Mouse (Mus musculus) neutrophil, adult 5-6 weeks (primary cell): Measurements from ENCODE around the gene Gm20696. TPM values are rescaled to one million over a fixed set of nuclear protein-coding genes. Genes with fewer than 3 reads are reported as not detected.

Experiments used
- ATAC-seq: fragments of 151-379, 151-347 bp; 2 replicates; pipeline ENCODE4 v1.8.0; 2017; ENCODE audit warnings: mild to moderate bottlenecking, moderate TSS enrichment; ENCODE audit not compliant: insufficient number of reproducible peaks, poor library complexity, low FRiP score, severe bottlenecking; ENCODE audit errors: extremely low read depth
- total RNA-seq: library from RNA; stranded (forward); fragments of 200-1000 nt; gene quantifications from 2 replicates; pipeline ENCODE4 v1.2.3, GENCODE M21; 2017

Gm20696 gene
- total RNA-seq = 58.0 and 58.2 TPM in 2 replicates

- ATAC-seq = peak; percentile 7; the same call in 1 of the 2 replicates
Measured at GRCm38 (mm10) chr6:99666318-99667171, at the start of gene Gm20696, which contains the start of gene Eif4e3. TSS of gene Gm20696 (minus strand) at chr6:99666797. TSS of gene Eif4e3 (minus strand) at chr6:99666771.

GRCm38 (mm10) chr6:99715913-99716312, 49.3 kb upstream of the Gm20696 start:
- no peak for ATAC-seq

GRCm38 (mm10) chr6:99715191-99715590, 48.6 kb upstream of the Gm20696 start:
- no peak for ATAC-seq

GRCm38 (mm10) chr6:99713256-99713655, 46.7 kb upstream of the Gm20696 start:
- no peak for ATAC-seq

GRCm38 (mm10) chr6:99711576-99712101, 45.0 kb upstream of the Gm20696 start:
- ATAC-seq = no peak

- ATAC-seq = no peak
Measured at GRCm38 (mm10) chr6:99700484-99700883, 33.9 kb upstream of the Gm20696 start.

- no peak for ATAC-seq
Measured at GRCm38 (mm10) chr6:99692916-99693841, 26.6 kb upstream of the Gm20696 start.

- 0 out of 2 replicates have a peak, but pooled peaks have one; percentile 13 for ATAC-seq
Measured at GRCm38 (mm10) chr6:99692206-99692915, 25.8 kb upstream of the Gm20696 start, which contains the start of gene Gpr27. TSS of gene Gpr27 (plus strand) at chr6:99692679.

- ATAC-seq = no peak
Measured at GRCm38 (mm10) chr6:99691666-99692205, 25.1 kb upstream of the Gm20696 start.

GRCm38 (mm10) chr6:99688513-99688912, 21.9 kb upstream of the Gm20696 start:
- no peak for ATAC-seq

GRCm38 (mm10) chr6:99684899-99685298, 18.3 kb upstream of the Gm20696 start:
- peak; percentile 69; the same call in 1 of the 2 replicates for ATAC-seq

GRCm38 (mm10) chr6:99683974-99684373, 17.4 kb upstream of the Gm20696 start:
- no peak for ATAC-seq

- no peak for ATAC-seq
Measured at GRCm38 (mm10) chr6:99678108-99678507, 11.5 kb upstream of the Gm20696 start.

- no peak for ATAC-seq
Measured at GRCm38 (mm10) chr6:99677325-99677724, 10.7 kb upstream of the Gm20696 start.

- no peak for ATAC-seq
Measured at GRCm38 (mm10) chr6:99674482-99674881, 7.9 kb upstream of the Gm20696 start.

- no peak for ATAC-seq
Measured at GRCm38 (mm10) chr6:99671768-99672167, 5.2 kb upstream of the Gm20696 start.

GRCm38 (mm10) chr6:99670481-99671119, 4.0 kb upstream of the Gm20696 start:
- peak; percentile 58 for ATAC-seq
